Mouse (Mus musculus) kidney, adult 2 months (tissue): ENCODE results near the gene Rps27a.

Experiments used
- CTCF ChIP-seq: fragments of 200-500 bp; conservative IDR thresholded peaks from 2 replicates; pipeline ENCODE4 v1.5.1; 2011; ENCODE audit warnings: low read depth, mild to moderate bottlenecking, control low read depth, low read length, moderate library complexity, mixed read lengths; ENCODE audit not compliant: insufficient read depth, insufficient read length
- POLR2A ChIP-seq: fragments of 200-500 bp; IDR thresholded peaks from one replicate; pipeline ENCODE4 v1.6.1; 2011; ENCODE audit warnings: low read depth, low read length, control low read depth

DNA sequence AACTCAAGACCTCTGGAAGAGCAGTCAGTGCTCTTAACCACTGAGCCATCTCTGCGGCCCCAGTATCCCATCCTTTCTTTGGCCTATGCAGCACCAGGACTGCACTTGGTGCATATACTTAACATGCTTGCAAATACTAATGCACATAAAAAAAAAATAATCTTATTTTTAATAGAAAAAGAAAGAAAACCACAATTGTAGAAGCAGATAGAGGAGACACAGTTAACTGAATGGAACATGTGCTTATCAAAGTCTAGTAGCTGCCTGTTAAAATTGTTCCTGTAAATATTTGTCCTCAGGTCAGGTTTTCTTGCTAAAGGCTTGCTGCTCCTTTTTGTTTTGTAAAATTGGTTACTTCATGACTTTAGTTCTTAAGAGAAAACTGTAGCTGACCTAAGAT lies 9.7 kb downstream of the Rps27a start:
- TF ChIP-seq CTCF: no peak
- no peak for TF ChIP-seq POLR2A
